Mouse (Mus musculus) spleen, adult 2 months (tissue): Measurements from ENCODE around the gene Ptprn2.

Experiments used
- CTCF ChIP-seq: fragments of 200-500 bp; IDR thresholded peaks from 2 replicates; pipeline ENCODE4 v1.5.1; 2011; ENCODE audit warnings: mild to moderate bottlenecking, inconsistent platforms; ENCODE audit not compliant: insufficient read depth, insufficient read length, insufficient replicate concordance; ENCODE audit errors: extremely low read depth
- POLR2A ChIP-seq: fragments of 200-500 bp; IDR thresholded peaks from 2 replicates; pipeline ENCODE4 v1.6.1; 2011; ENCODE audit warnings: low read depth, low read length, inconsistent platforms

DNA sequence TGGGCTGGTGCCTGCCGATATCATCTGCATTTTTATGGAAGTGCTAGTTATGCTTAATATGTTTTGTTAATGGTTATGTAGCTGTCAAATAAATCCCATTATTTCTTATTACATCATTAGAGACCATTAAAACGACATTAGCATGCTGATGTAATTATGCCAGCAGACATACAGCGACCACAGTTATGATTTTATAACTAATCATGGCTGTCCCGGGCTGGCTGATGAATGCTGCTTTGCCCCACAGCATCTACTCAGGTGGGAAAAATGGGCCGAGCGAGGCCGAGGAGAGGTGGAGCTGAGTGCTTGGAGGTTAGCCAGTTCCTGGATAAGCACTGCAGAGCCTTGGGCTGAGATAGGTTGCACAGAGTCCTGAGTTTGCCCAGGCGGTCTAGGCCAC is 407.1 kb downstream of the Ptprn2 start:
- TF ChIP-seq POLR2A (no peak), CTCF (no peak)
